Mouse (Mus musculus): ENCODE measurements around the gene Tmcc2. TPM values are rescaled to one million over a fixed set of nuclear protein-coding genes. Genes with fewer than 3 reads are reported as not detected.

The Tmcc2 gene
- polyA plus RNA-seq, 1 experiment from 2014 or later: 11.1 TPM

- DNase-seq (ENCODE audit: low spot score, missing footprints) (no peak), ATAC-seq (ENCODE audit: low FRiP score) (no peak)
- no peaks in the 10 kb centered on the region for H3K27me3 ChIP-seq (ENCODE audit: control insufficient read depth, insufficient read depth, low read length)
- H3K27ac ChIP-seq (ENCODE audit: low read depth, low read length): no peak overlapping the region
- WGBS: 94% methylated on average over 5 of the region's 5 CpGs
- no peak overlapping the region for H3K9ac ChIP-seq (ENCODE audit: low read length)
- no peak overlapping the region for H3K4me2 ChIP-seq
- H3K4me1 ChIP-seq (ENCODE audit: control insufficient read depth, insufficient read depth, low read length): peaks cover 13% of the 10 kb centered on the region; the same call in 1 of the 2 replicates
- no peak overlapping the region for H3K4me3 ChIP-seq (ENCODE audit: low read depth, low read length)
- H3K9me3 ChIP-seq (ENCODE audit: control insufficient read depth, low read length): no peaks in the 10 kb centered on the region
- peaks cover 3% of the 10 kb centered on the region; the same call in 1 of the 2 replicates for H3K36me3 ChIP-seq (ENCODE audit: control insufficient read depth, insufficient read depth, low read length)
Measured at GRCm38 (mm10) chr1:132422912-132423696, 32.0 kb upstream of the Tmcc2 start.

- no peak for DNase-seq (ENCODE audit: low spot score, missing footprints)
- no peaks in the 10 kb centered on the region for H3K27me3 ChIP-seq (ENCODE audit: control insufficient read depth, insufficient read depth, low read length)
- no peak overlapping the region for H3K9ac ChIP-seq (ENCODE audit: low read length)
- peaks cover 3% of the 10 kb centered on the region; the same call in 1 of the 2 replicates for H3K36me3 ChIP-seq (ENCODE audit: control insufficient read depth, insufficient read depth, low read length)
- H3K4me2 ChIP-seq: no peak overlapping the region
- H3K4me3 ChIP-seq (ENCODE audit: low read depth, low read length): no peak overlapping the region
- ATAC-seq (ENCODE audit: low FRiP score): no peak
- H3K27ac ChIP-seq (ENCODE audit: low read depth, low read length): no peak overlapping the region
- peaks cover 13% of the 10 kb centered on the region; the same call in 1 of the 2 replicates for H3K4me1 ChIP-seq (ENCODE audit: control insufficient read depth, insufficient read depth, low read length)
- no peaks in the 10 kb centered on the region for H3K9me3 ChIP-seq (ENCODE audit: control insufficient read depth, low read length)
- WGBS: 86% methylated on average over 7 of the region's 7 CpGs
Measured at GRCm38 (mm10) chr1:132420662-132421061, 29.6 kb upstream of the Tmcc2 start.

GRCm38 (mm10) chr1:132420206-132420605, 29.1 kb upstream of the Tmcc2 start:
- no peak for ATAC-seq (ENCODE audit: low FRiP score)
- no peak overlapping the region for H3K4me2 ChIP-seq
- H3K27me3 ChIP-seq (ENCODE audit: control insufficient read depth, insufficient read depth, low read length): no peaks in the 10 kb centered on the region
- H3K27ac ChIP-seq (ENCODE audit: low read depth, low read length): no peak overlapping the region
- H3K36me3 ChIP-seq (ENCODE audit: control insufficient read depth, insufficient read depth, low read length): peaks cover 3% of the 10 kb centered on the region; the same call in 1 of the 2 replicates
- H3K9ac ChIP-seq (ENCODE audit: low read length): no peak overlapping the region
- H3K9me3 ChIP-seq (ENCODE audit: control insufficient read depth, low read length): no peaks in the 10 kb centered on the region
- whole genome bisulfite sequencing: 86% methylated on average over 2 of the region's 2 CpGs
- H3K4me1 ChIP-seq (ENCODE audit: control insufficient read depth, insufficient read depth, low read length): peaks cover 13% of the 10 kb centered on the region; the same call in 1 of the 2 replicates
- no peak overlapping the region for H3K4me3 ChIP-seq (ENCODE audit: low read depth, low read length)
- DNase-seq (ENCODE audit: low spot score, missing footprints): no peak

DNA sequence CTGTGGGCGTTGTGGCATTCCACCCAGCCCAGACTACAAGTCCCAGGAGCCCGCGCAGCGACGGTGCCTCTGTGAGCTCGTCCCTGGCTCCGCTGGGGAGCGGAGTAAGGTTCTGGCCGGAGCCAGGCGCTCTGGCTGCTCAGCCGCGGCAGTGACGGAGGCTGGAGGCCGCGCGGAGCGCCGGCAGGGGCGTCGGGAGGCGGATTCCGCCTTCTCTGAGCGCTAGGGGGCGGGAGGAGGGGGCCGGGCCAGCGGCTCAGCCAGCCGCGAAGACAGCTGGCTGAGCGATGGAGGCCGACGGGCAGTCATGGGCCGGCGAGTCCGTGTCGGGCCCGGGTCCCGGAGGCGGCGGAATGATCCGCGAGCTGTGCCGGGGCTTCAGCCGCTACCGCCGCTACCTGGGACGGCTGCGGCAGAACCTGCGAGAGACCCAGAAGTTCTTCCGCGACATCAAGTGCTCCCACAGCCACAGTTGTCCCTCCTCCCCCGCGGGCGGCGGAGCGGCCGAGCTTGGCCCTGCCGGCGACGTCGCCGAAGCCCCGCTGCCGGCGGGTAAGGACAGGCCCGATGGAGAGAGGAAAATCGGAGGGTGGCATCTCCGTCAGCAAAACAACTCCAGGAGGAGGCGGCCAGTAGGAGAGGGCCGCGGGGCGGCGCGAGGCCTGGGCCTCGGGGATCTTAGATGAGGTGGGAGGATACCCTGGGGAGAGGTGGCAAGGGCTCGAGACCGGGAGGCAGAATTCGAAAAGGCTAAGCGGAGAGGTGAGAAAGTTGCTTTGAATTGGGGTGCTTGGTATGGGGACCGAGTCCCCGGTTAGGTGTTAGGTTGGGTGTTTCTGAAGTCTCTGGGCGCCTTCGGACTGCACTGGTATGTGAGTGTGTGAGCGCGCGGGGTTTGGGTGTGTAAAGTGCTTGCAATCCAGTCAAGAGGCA, 26.5 kb upstream of the Tmcc2 start, which contains the start of gene Dstyk:
Dstyk (plus strand) TSS at position 237 of the 933 bp plus-strand sequence.
- peaks cover 13% of the 10 kb centered on the region; the same call in 1 of the 2 replicates for H3K4me1 ChIP-seq (ENCODE audit: control insufficient read depth, insufficient read depth, low read length)
- DNase-seq (ENCODE audit: low spot score, missing footprints) (peak; percentile 98), ATAC-seq (ENCODE audit: low FRiP score) (peak; percentile 98)
- peak within 1 kb of the TSS; percentile 84 for H3K9ac ChIP-seq (ENCODE audit: low read length)
- H3K9me3 ChIP-seq (ENCODE audit: control insufficient read depth, low read length): no peaks in the 10 kb centered on the region
- peak within 1 kb of the TSS; percentile 68 for H3K4me3 ChIP-seq (ENCODE audit: low read depth, low read length)
- no peaks in the 10 kb centered on the region for H3K27me3 ChIP-seq (ENCODE audit: control insufficient read depth, insufficient read depth, low read length)
- H3K27ac ChIP-seq (ENCODE audit: low read depth, low read length): peak within 1 kb of the TSS; percentile 88
- under 1% methylated on average over 80 of the region's 85 CpGs for WGBS
- no peaks in the 10 kb centered on the region for H3K36me3 ChIP-seq (ENCODE audit: control insufficient read depth, insufficient read depth, low read length)
- H3K4me2 ChIP-seq: peak within 1 kb of the TSS; percentile 84

GRCm38 (mm10) chr1:132416943-132417290, 25.8 kb upstream of the Tmcc2 start:
- Histone ChIP-seq H3K27me3 (ENCODE audit: control insufficient read depth, insufficient read depth, low read length) (no peaks in the 10 kb centered on the region), H3K4me1 (ENCODE audit: control insufficient read depth, insufficient read depth, low read length) (peaks cover 13% of the 10 kb centered on the region; the same call in 1 of the 2 replicates), H3K27ac (ENCODE audit: low read depth, low read length) (peak overlapping the region; percentile 88), H3K9me3 (ENCODE audit: control insufficient read depth, low read length) (no peaks in the 10 kb centered on the region), H3K4me2 (peak overlapping the region; percentile 84), H3K9ac (ENCODE audit: low read length) (peak overlapping the region; percentile 84), H3K4me3 (ENCODE audit: low read depth, low read length) (peak overlapping the region; percentile 68), H3K36me3 (ENCODE audit: control insufficient read depth, insufficient read depth, low read length) (no peaks in the 10 kb centered on the region)
- DNase-seq (ENCODE audit: low spot score, missing footprints): no peak
- 25% methylated on average over 6 of the region's 6 CpGs for WGBS
- ATAC-seq (ENCODE audit: low FRiP score): no peak

DNA sequence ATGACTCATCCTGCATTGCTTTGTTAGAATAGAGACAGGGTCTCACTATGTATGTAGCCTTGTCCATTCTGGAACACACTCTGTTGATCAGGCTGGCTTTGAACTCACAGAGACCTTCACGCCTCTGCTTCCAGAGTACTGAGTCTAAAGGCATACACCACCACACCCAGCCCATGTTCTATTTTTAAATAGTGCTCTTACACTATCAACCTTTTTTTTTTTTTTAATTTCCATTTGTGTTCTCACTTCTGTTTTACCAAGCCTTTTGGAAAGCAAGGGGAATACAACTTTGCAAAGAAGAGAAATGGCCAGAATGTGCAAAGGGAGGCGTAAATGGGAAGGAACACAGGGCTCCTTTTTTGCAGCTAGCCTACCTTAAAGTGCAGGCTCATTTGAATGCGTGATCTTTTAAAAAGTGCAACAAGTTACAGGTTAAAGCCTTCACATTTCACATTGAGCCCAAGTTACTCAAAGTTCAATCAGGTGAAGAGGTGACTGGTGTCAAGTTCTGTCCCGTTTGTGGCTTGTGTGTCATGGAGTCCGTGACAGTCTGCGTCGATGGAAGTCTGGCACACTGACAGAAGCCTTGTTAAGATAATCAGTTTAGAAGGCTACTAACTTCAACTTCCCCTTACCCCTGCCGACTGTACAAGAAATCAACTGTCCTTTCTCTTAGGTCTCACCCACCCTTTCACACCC, 25.3 kb upstream of the Tmcc2 start:
- peaks cover 13% of the 10 kb centered on the region; the same call in 1 of the 2 replicates for H3K4me1 ChIP-seq (ENCODE audit: control insufficient read depth, insufficient read depth, low read length)
- no peaks in the 10 kb centered on the region for H3K9me3 ChIP-seq (ENCODE audit: control insufficient read depth, low read length)
- H3K27ac ChIP-seq (ENCODE audit: low read depth, low read length): no peak overlapping the region
- H3K9ac ChIP-seq (ENCODE audit: low read length): no peak overlapping the region
- 81% methylated on average over 8 of the region's 8 CpGs for WGBS
- ATAC-seq (ENCODE audit: low FRiP score) (no peak), DNase-seq (ENCODE audit: low spot score, missing footprints) (no peak)
- H3K4me2 ChIP-seq: no peak overlapping the region
- no peak overlapping the region for H3K4me3 ChIP-seq (ENCODE audit: low read depth, low read length)
- H3K27me3 ChIP-seq (ENCODE audit: control insufficient read depth, insufficient read depth, low read length): no peaks in the 10 kb centered on the region
- no peaks in the 10 kb centered on the region for H3K36me3 ChIP-seq (ENCODE audit: control insufficient read depth, insufficient read depth, low read length)

- Histone ChIP-seq H3K4me1 (ENCODE audit: control insufficient read depth, insufficient read depth, low read length) (no peaks in the 10 kb centered on the region; the same call in 1 of the 2 replicates), H3K27me3 (ENCODE audit: control insufficient read depth, insufficient read depth, low read length) (no peaks in the 10 kb centered on the region), H3K9ac (ENCODE audit: low read length) (no peak overlapping the region), H3K36me3 (ENCODE audit: control insufficient read depth, insufficient read depth, low read length) (no peaks in the 10 kb centered on the region), H3K9me3 (ENCODE audit: control insufficient read depth, low read length) (no peaks in the 10 kb centered on the region), H3K4me2 (no peak overlapping the region), H3K27ac (ENCODE audit: low read depth, low read length) (no peak overlapping the region), H3K4me3 (ENCODE audit: low read depth, low read length) (no peak overlapping the region)
- DNase-seq (ENCODE audit: low spot score, missing footprints): no peak
- WGBS: 84% methylated on average over 3 of the region's 3 CpGs
- ATAC-seq (ENCODE audit: low FRiP score): no peak
Measured at GRCm38 (mm10) chr1:132410657-132411056, 19.6 kb upstream of the Tmcc2 start.

DNA sequence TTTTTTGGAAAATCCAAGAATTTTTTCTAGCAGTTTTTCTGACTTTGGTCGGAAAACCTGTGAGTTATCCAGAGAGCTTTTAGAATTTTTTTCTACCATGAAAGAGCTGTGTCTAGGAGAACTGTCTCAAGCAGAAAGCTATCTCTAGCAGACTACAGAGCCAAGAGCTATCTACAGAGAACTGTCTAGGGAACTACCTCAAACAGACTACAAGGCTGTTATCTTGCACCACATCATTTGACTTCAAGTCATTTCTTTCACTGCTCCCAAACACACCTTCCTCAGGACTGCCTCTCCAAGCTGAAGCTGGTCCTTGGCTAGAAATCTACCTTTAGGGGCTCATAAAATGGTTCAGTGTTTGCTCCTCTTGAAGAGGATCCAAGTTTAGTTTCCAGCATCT, 10.8 kb upstream of the Tmcc2 start:
- Histone ChIP-seq H3K27ac (ENCODE audit: low read depth, low read length) (no peak overlapping the region), H3K4me1 (ENCODE audit: control insufficient read depth, insufficient read depth, low read length) (no peaks in the 10 kb centered on the region; the same call in 1 of the 2 replicates), H3K9ac (ENCODE audit: low read length) (no peak overlapping the region), H3K4me2 (no peak overlapping the region), H3K9me3 (ENCODE audit: control insufficient read depth, low read length) (no peaks in the 10 kb centered on the region), H3K27me3 (ENCODE audit: control insufficient read depth, insufficient read depth, low read length) (no peaks in the 10 kb centered on the region), H3K4me3 (ENCODE audit: low read depth, low read length) (no peak overlapping the region), H3K36me3 (ENCODE audit: control insufficient read depth, insufficient read depth, low read length) (no peaks in the 10 kb centered on the region)
- DNase-seq (ENCODE audit: low spot score, missing footprints): no peak
- no peak for ATAC-seq (ENCODE audit: low FRiP score)
- 91% methylated on average over 1 of the region's 1 CpGs for WGBS

All from midbrain, embryonic 11.5 days (tissue).